Mouse (Mus musculus) heart, embryonic 15.5 days (tissue): Measurements from ENCODE around the gene Cse1l. TPM values are rescaled to one million over a fixed set of nuclear protein-coding genes. Genes with fewer than 3 reads are reported as not detected.

Experiments used
- ATAC-seq: fragments of 200-750 bp; cut with Nextera tagmentation; replicated peaks from 2 replicates; pipeline ENCODE4 v1.8.0; 2017; ENCODE audit warnings: low read depth, moderate TSS enrichment; ENCODE audit not compliant: insufficient number of reproducible peaks, insufficient read depth, low FRiP score
- H3K27ac ChIP-seq: fragments of 300-500 bp; sonication (generic); 2 replicates; pipeline ENCODE4 v1.5.1; 2015; ENCODE audit warnings: mild to moderate bottlenecking, inconsistent platforms
- H3K27me3 ChIP-seq: fragments of 300-500 bp; sonication (generic); 2 replicates; pipeline ENCODE4 v1.6.1; 2015; ENCODE audit warnings: inconsistent platforms
- H3K36me3 ChIP-seq: fragments of 300-500 bp; sonication (generic); 2 replicates; pipeline ENCODE4 v1.6.1; 2015; ENCODE audit warnings: mild to moderate bottlenecking, inconsistent platforms
- H3K4me1 ChIP-seq: fragments of 300-500 bp; sonication (generic); replicated peaks from 2 replicates; pipeline ENCODE4 v1.6.1; 2015; ENCODE audit warnings: inconsistent platforms
- H3K4me2 ChIP-seq: fragments of 300-500 bp; sonication (generic); 2 replicates; pipeline ENCODE4 v1.6.1; 2015; ENCODE audit warnings: inconsistent platforms, mild to moderate bottlenecking, moderate library complexity
- H3K4me3 ChIP-seq: fragments of 300-500 bp; sonication (generic); 2 replicates; pipeline ENCODE4 v1.5.1; 2015; ENCODE audit warnings: mild to moderate bottlenecking, inconsistent platforms
- H3K9ac ChIP-seq: fragments of 300-500 bp; sonication (generic); 2 replicates; pipeline ENCODE4 v1.6.1; 2015; ENCODE audit warnings: mild to moderate bottlenecking, inconsistent platforms
- H3K9me3 ChIP-seq: fragments of 300-500 bp; sonication (generic); replicated peaks from 2 replicates; pipeline ENCODE4 v1.6.1; 2016; ENCODE audit warnings: inconsistent platforms
- WGBS: fragments of 180-500 bp; shearing (Covaris S2); methylation state at CpG from one replicate; pipeline ENCODE4 v1.1.7; 2015; ENCODE audit warnings: mixed read lengths; 5-methylcytosine and 5-hydroxymethylcytosine counted together
- polyA plus RNA-seq: library from polyadenylated mRNA; unstranded; fragments of >200 nt; fragmentation: Nextera tagmentation; extraction: Ambion mirVana; gene quantifications from 2 replicates; pipeline ENCODE4 v1.2.1, GENCODE M21; 2015

Cse1l gene
- polyA plus RNA-seq, 1 experiment from 2014 or later = 70.0 TPM

DNA sequence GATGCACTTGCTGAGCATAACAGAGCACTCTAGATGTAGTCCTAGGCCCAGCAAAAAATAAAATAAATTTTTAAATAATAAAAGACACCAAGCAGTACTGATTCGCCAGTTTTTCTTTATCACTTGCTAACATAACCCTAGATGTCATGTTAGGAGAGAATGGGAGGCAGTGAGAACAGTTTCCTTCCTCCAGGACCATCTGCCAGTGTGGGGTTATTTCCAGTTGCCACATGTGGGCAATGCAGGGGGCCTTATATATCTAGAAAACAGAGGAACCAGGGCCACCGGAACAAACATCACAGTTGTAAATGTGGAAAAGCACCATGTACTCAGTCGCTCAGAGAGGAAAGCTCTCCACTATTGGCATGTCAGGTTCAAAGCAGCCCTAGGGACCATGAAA lies 71.7 kb downstream of the Cse1l start:
- H3K27me3 ChIP-seq = no peaks in the 10 kb centered on the region
- H3K9me3 ChIP-seq = no peaks in the 10 kb centered on the region
- ATAC-seq = no peak
- no peak overlapping the region for H3K4me3 ChIP-seq
- WGBS = 59% methylated on average over 3 of the region's 3 CpGs
- no peak overlapping the region for H3K9ac ChIP-seq
- peak overlapping the region; percentile 22; the same call in 1 of the 2 replicates for H3K27ac ChIP-seq
- H3K4me2 ChIP-seq = no peak overlapping the region
- no peaks in the 10 kb centered on the region for H3K36me3 ChIP-seq
- H3K4me1 ChIP-seq = peaks cover 30% of the 10 kb centered on the region

GRCm38 (mm10) chr2:166980161-166980560 lies 74.3 kb downstream of the Cse1l start:
- Histone ChIP-seq H3K36me3 (no peaks in the 10 kb centered on the region), H3K4me2 (no peak overlapping the region), H3K27me3 (no peaks in the 10 kb centered on the region), H3K4me3 (no peak overlapping the region), H3K4me1 (peaks cover 27% of the 10 kb centered on the region), H3K27ac (no peak overlapping the region), H3K9ac (no peak overlapping the region), H3K9me3 (no peaks in the 10 kb centered on the region)
- 75% methylated on average over 2 of the region's 2 CpGs for WGBS
- no peak for ATAC-seq

DNA sequence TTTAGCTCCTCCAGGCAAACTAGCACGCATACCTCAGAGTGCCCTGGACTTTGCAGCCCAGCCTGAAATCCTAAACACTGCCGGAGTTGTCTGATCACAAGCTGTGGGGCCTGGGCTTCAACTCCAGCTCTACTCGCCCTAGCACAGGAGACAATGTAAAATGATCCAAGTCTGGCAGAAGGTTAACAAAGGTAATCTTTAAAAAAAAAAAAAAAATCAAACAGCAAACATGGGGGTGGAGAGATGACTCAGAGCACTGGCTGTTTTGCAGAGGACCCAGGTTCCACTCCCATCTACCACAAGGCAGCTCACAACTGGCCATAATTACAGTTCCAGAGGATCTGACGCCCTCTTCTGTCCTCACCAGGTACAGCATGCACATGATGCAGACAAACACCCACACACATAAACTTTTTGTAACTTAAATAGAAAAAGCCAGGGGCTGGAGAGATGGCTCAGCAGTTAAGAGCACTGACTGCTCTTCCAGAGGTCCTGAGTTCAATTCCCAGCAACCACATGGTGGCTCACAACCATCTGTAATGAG lies 77.6 kb downstream of the Cse1l start:
- H3K9ac ChIP-seq = no peak overlapping the region
- 73% methylated on average over 4 of the region's 4 CpGs for WGBS
- no peaks in the 10 kb centered on the region for H3K9me3 ChIP-seq
- H3K4me1 ChIP-seq = 0 out of 2 replicates have a peak, but pooled peaks cover 2% of the 10 kb centered on the region
- H3K36me3 ChIP-seq = no peaks in the 10 kb centered on the region
- no peak overlapping the region for H3K4me3 ChIP-seq
- H3K27ac ChIP-seq = no peak overlapping the region
- no peaks in the 10 kb centered on the region for H3K27me3 ChIP-seq
- no peak for ATAC-seq
- H3K4me2 ChIP-seq = no peak overlapping the region

GRCm38 (mm10) chr2:166990861-166991260 lies 85.0 kb downstream of the Cse1l start:
- no peak for ATAC-seq
- H3K9me3 ChIP-seq = no peaks in the 10 kb centered on the region
- no peak overlapping the region for H3K4me2 ChIP-seq
- 51% methylated on average over 7 of the region's 7 CpGs for WGBS
- H3K36me3 ChIP-seq = no peaks in the 10 kb centered on the region
- no peak overlapping the region for H3K4me3 ChIP-seq
- H3K9ac ChIP-seq = no peak overlapping the region
- H3K27me3 ChIP-seq = no peaks in the 10 kb centered on the region
- peaks cover 43% of the 10 kb centered on the region for H3K4me1 ChIP-seq
- H3K27ac ChIP-seq = no peak overlapping the region

- Histone ChIP-seq H3K27ac (no peak overlapping the region; the same call in 1 of the 2 replicates), H3K36me3 (no peaks in the 10 kb centered on the region), H3K4me3 (no peak overlapping the region), H3K9me3 (no peaks in the 10 kb centered on the region), H3K9ac (no peak overlapping the region), H3K4me2 (no peak overlapping the region), H3K27me3 (no peaks in the 10 kb centered on the region), H3K4me1 (peaks cover 45% of the 10 kb centered on the region)
- ATAC-seq = no peak
Observed at GRCm38 (mm10) chr2:166991945-166992344, 86.1 kb downstream of the Cse1l start.

DNA sequence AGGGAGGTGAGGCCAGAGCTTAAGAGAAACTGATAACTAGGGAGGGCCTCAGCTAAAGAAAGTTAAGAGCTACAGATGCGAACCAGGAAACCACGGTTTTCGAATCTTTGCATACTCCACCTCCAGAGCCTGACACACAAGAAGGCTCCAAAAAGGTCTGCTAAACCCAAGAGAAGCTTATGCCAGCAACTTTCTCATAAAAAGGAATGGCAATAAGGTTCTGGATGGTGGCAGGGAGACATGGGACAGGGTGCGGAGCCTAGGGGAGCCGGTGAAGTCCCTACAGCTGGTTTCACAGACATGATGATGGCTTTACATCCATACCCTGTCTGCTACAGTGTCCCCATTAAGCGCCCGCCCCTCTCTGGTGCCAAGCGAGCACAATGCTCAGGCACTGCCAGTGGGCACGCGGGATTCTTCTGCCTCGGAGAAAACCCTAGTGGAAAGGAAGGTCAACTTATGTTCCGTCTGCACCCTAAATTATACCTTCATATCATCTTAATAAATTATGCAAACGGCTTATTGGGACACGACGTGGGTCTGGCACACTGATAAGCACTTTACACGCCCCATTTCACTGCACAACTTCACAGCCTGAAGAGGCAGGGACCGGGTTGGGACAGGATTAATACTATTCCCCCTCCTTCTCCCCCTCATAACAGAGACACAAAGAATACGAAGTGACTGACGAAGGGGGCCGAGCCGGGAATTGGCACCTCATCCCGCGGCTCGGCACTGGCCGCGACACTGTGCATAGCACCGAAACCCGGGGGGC lies 89.4 kb downstream of the Cse1l start:
- Histone ChIP-seq H3K27me3 (no peaks in the 10 kb centered on the region), H3K4me2 (peak overlapping the region; percentile 82), H3K9me3 (no peaks in the 10 kb centered on the region), H3K27ac (peak overlapping the region; percentile 98), H3K4me1 (peaks cover 43% of the 10 kb centered on the region), H3K36me3 (no peaks in the 10 kb centered on the region), H3K4me3 (peak overlapping the region; percentile 98), H3K9ac (peak overlapping the region; percentile 99)
- WGBS = 1% methylated on average over 28 of the region's 28 CpGs
- no peak for ATAC-seq

Other genes with a start within 250 kb of the Cse1l start
- 6.1 and 10.9 TPM in 2 replicates for gene Prex1, start 192.2 kb upstream of the Cse1l start, polyA plus RNA-seq
- 4.3 and 4.6 TPM in 2 replicates for gene Trp53rkb, start 113.5 kb upstream of the Cse1l start, polyA plus RNA-seq
- gene Arfgef2, start 100.5 kb upstream of the Cse1l start, polyA plus RNA-seq = 5.0 and 5.6 TPM in 2 replicates
- gene Stau1, start 90.3 kb downstream of the Cse1l start, polyA plus RNA-seq = 50.9 and 57.6 TPM in 2 replicates
- 24.2 and 31.0 TPM in 2 replicates for gene Ddx27, start 109.2 kb downstream of the Cse1l start, polyA plus RNA-seq
- gene Znfx1, start 157.0 kb downstream of the Cse1l start, polyA plus RNA-seq = 6.2 and 8.3 TPM in 2 replicates